Mouse (Mus musculus): ENCODE measurements around the gene Itgb2. TPM values are rescaled to one million over a fixed set of nuclear protein-coding genes. Genes with fewer than 3 reads are reported as not detected.

Itgb2 gene
- polyA plus RNA-seq (2012; rRNA removed) (7.1 and 8.7 TPM in 2 replicates), polyA plus RNA-seq (2014; fragmentation: Nextera tagmentation; extraction: Ambion mirVana) (9.2 and 11.1 TPM in 2 replicates)

GRCm38 (mm10) chr10:77530140-77530539 lies at the start of gene Itgb2:
Gene Itgb2, plus strand, starts transcription at chr10:77530252.
- Histone ChIP-seq H3K27me3 (ENCODE audit: control insufficient read depth, insufficient read depth, low read length) (no peaks in the 10 kb centered on the region), H3K4me3 (ENCODE audit: insufficient read depth in 1 of 2, low read depth in 2 of 2, low read length in 2 of 2) (peak within 1 kb of the TSS; percentile 22 to 47), H3K36me3 (replicated peaks; ENCODE audit: control insufficient read depth, insufficient read depth, low read depth) (no peaks in the 10 kb centered on the region), H3K9me3 (ENCODE audit: control insufficient read depth, low read length) (no peaks in the 10 kb centered on the region), H3K9ac (replicated peaks) (peak within 1 kb of the TSS; percentile 20; the same call in 1 of the 2 replicates), H3K4me2 (ENCODE audit: low read depth) (peak within 1 kb of the TSS; percentile 33), H3K4me1 (replicated peaks; ENCODE audit: control insufficient read depth in 2 of 2, insufficient read depth in 2 of 2, low read length in 1 of 2) (peaks cover 10 to 35% of the 10 kb centered on the region in 2 experiments), H3K27ac (no peak within 1 kb of the TSS)
- ATAC-seq (ENCODE audit: insufficient read depth) (0 out of 2 replicates have a peak, but pooled peaks have one; percentile 20), DNase-seq (ENCODE audit: low read depth in 3 of 3, low spot score in 3 of 3) (no peak)
- WGBS (ENCODE audit: insufficient replicate concordance) = 17% methylated on average over 9 of the region's 9 CpGs
- TF ChIP-seq CTCF (IDR thresholded peaks at IDR 0.05; ENCODE audit: low read depth) (no peak), EP300 (IDR thresholded peaks at IDR 0.05; ENCODE audit: low read depth) (no peak)

GRCm38 (mm10) chr10:77481814-77482213 lies 48.2 kb upstream of the Itgb2 start:
- no peak overlapping the region for H3K27ac ChIP-seq
- H3K4me3 ChIP-seq (ENCODE audit: insufficient read depth in 1 of 2, low read depth in 2 of 2, low read length in 2 of 2) = no peak overlapping the region
- no peak overlapping the region for H3K9ac ChIP-seq (replicated peaks)
- no peaks in the 10 kb centered on the region for H3K27me3 ChIP-seq (ENCODE audit: control insufficient read depth, insufficient read depth, low read length)
- DNase-seq (ENCODE audit: low read depth in 3 of 3, low spot score in 3 of 3) (no peak), ATAC-seq (ENCODE audit: insufficient read depth) (no peak)
- H3K4me2 ChIP-seq (ENCODE audit: low read depth) = no peak overlapping the region
- TF ChIP-seq CTCF (IDR thresholded peaks at IDR 0.05; ENCODE audit: low read depth) (no peak), EP300 (IDR thresholded peaks at IDR 0.05; ENCODE audit: low read depth) (no peak)
- no peaks in the 10 kb centered on the region for H3K9me3 ChIP-seq (ENCODE audit: control insufficient read depth, low read length)
- H3K36me3 ChIP-seq (replicated peaks; ENCODE audit: control insufficient read depth, insufficient read depth, low read depth) = no peaks in the 10 kb centered on the region; the same call in 1 of the 2 replicates
- H3K4me1 ChIP-seq (replicated peaks; ENCODE audit: control insufficient read depth in 2 of 2, insufficient read depth in 2 of 2, low read length in 1 of 2) = peaks cover 0 to 4% of the 10 kb centered on the region in 2 experiments; a peak in 1 of 4 replicates

GRCm38 (mm10) chr10:77484205-77484935 lies 45.7 kb upstream of the Itgb2 start:
- 30% methylated on average over 18 of the region's 18 CpGs for WGBS (ENCODE audit: insufficient replicate concordance)
- no peak overlapping the region for H3K4me3 ChIP-seq (ENCODE audit: insufficient read depth in 1 of 2, low read depth in 2 of 2, low read length in 2 of 2)
- H3K27me3 ChIP-seq (ENCODE audit: control insufficient read depth, insufficient read depth, low read length) = no peaks in the 10 kb centered on the region
- TF ChIP-seq CTCF (IDR thresholded peaks at IDR 0.05; ENCODE audit: low read depth) = no peak
- no peak for TF ChIP-seq EP300 (IDR thresholded peaks at IDR 0.05; ENCODE audit: low read depth)
- ATAC-seq (ENCODE audit: insufficient read depth) (peak; percentile 56; the same call in 1 of the 2 replicates), DNase-seq (ENCODE audit: low read depth in 3 of 3, low spot score in 3 of 3) (no peak)
- no peak overlapping the region for H3K9ac ChIP-seq (replicated peaks)
- H3K27ac ChIP-seq = no peak overlapping the region
- peaks cover 16% of the 10 kb centered on the region for H3K36me3 ChIP-seq (replicated peaks; ENCODE audit: control insufficient read depth, insufficient read depth, low read depth)
- no peaks in the 10 kb centered on the region for H3K9me3 ChIP-seq (ENCODE audit: control insufficient read depth, low read length)
- no peak overlapping the region for H3K4me2 ChIP-seq (ENCODE audit: low read depth)
- H3K4me1 ChIP-seq (replicated peaks; ENCODE audit: control insufficient read depth in 2 of 2, insufficient read depth in 2 of 2, low read length in 1 of 2) = peaks cover 0 to 4% of the 10 kb centered on the region in 2 experiments; a peak in 1 of 4 replicates

GRCm38 (mm10) chr10:77485786-77486185 lies 44.3 kb upstream of the Itgb2 start:
- H3K36me3 ChIP-seq (replicated peaks; ENCODE audit: control insufficient read depth, insufficient read depth, low read depth) = peaks cover 16% of the 10 kb centered on the region
- H3K27me3 ChIP-seq (ENCODE audit: control insufficient read depth, insufficient read depth, low read length) = no peaks in the 10 kb centered on the region
- TF ChIP-seq EP300 (IDR thresholded peaks at IDR 0.05; ENCODE audit: low read depth) (no peak), CTCF (IDR thresholded peaks at IDR 0.05; ENCODE audit: low read depth) (no peak)
- H3K9me3 ChIP-seq (ENCODE audit: control insufficient read depth, low read length) = no peaks in the 10 kb centered on the region
- no peak overlapping the region for H3K9ac ChIP-seq (replicated peaks)
- no peak overlapping the region for H3K4me3 ChIP-seq (ENCODE audit: insufficient read depth in 1 of 2, low read depth in 2 of 2, low read length in 2 of 2)
- no peak overlapping the region for H3K4me2 ChIP-seq (ENCODE audit: low read depth)
- DNase-seq (ENCODE audit: low read depth in 3 of 3, low spot score in 3 of 3) = no peak
- H3K27ac ChIP-seq = no peak overlapping the region
- H3K4me1 ChIP-seq (replicated peaks; ENCODE audit: control insufficient read depth in 2 of 2, insufficient read depth in 2 of 2, low read length in 1 of 2) = peaks cover 0 to 4% of the 10 kb centered on the region in 2 experiments; a peak in 1 of 4 replicates
- WGBS (ENCODE audit: insufficient replicate concordance) = 76% methylated on average over 3 of the region's 3 CpGs
- no peak for ATAC-seq (ENCODE audit: insufficient read depth)

GRCm38 (mm10) chr10:77488168-77488567 lies 41.9 kb upstream of the Itgb2 start:
- Histone ChIP-seq H3K9ac (replicated peaks) (no peak overlapping the region), H3K4me2 (ENCODE audit: low read depth) (no peak overlapping the region), H3K27me3 (ENCODE audit: control insufficient read depth, insufficient read depth, low read length) (no peaks in the 10 kb centered on the region), H3K9me3 (ENCODE audit: control insufficient read depth, low read length) (no peaks in the 10 kb centered on the region), H3K27ac (no peak overlapping the region), H3K36me3 (replicated peaks; ENCODE audit: control insufficient read depth, insufficient read depth, low read depth) (peaks cover 22% of the 10 kb centered on the region), H3K4me1 (replicated peaks; ENCODE audit: control insufficient read depth in 2 of 2, insufficient read depth in 2 of 2, low read length in 1 of 2) (peaks cover 0 to 4% of the 10 kb centered on the region in 2 experiments; a peak in 1 of 4 replicates), H3K4me3 (ENCODE audit: insufficient read depth in 1 of 2, low read depth in 2 of 2, low read length in 2 of 2) (no peak overlapping the region)
- no peak for ATAC-seq (ENCODE audit: insufficient read depth)
- no peak for DNase-seq (ENCODE audit: low read depth in 3 of 3, low spot score in 3 of 3)
- 86% methylated on average over 7 of the region's 7 CpGs for WGBS (ENCODE audit: insufficient replicate concordance)
- TF ChIP-seq CTCF (IDR thresholded peaks at IDR 0.05; ENCODE audit: low read depth) = no peak
- no peak for TF ChIP-seq EP300 (IDR thresholded peaks at IDR 0.05; ENCODE audit: low read depth)
